Mouse (Mus musculus): ENCODE measurements around the gene Gast. TPM values are rescaled to one million over a fixed set of nuclear protein-coding genes. Genes with fewer than 3 reads are reported as not detected.

Gene Gast
- 0.77 and 0.80 TPM in 2 replicates for polyA plus RNA-seq (2015; fragmentation: Nextera tagmentation; extraction: Ambion mirVana)

- Histone ChIP-seq H3K36me3 (ENCODE audit: control insufficient read depth, insufficient read depth, low read length) (no peaks in the 10 kb centered on the region), H3K4me3 (ENCODE audit: low read length) (no peak within 1 kb of the TSS), H3K27ac (ENCODE audit: low read length) (no peak within 1 kb of the TSS), H3K4me2 (ENCODE audit: low read depth, low read length) (no peak within 1 kb of the TSS), H3K9me3 (ENCODE audit: control insufficient read depth, low read length) (no peaks in the 10 kb centered on the region), H3K4me1 (ENCODE audit: control insufficient read depth, insufficient read depth, low read length) (peaks cover 3% of the 10 kb centered on the region; the same call in 1 of the 2 replicates), H3K27me3 (replicated peaks; ENCODE audit: control insufficient read depth, insufficient read depth, low read length) (no peaks in the 10 kb centered on the region), H3K9ac (ENCODE audit: low read depth, low read length) (no peak within 1 kb of the TSS)
- 79% methylated on average over 6 of the region's 6 CpGs for WGBS
- no peak for ATAC-seq
These were observed at the start of gene Gast for GRCm38 (mm10) chr11:100333944-100334457. Gast (plus strand) TSS chr11:100334407.

- H3K36me3 ChIP-seq (ENCODE audit: control insufficient read depth, insufficient read depth, low read length) = no peaks in the 10 kb centered on the region
- H3K9ac ChIP-seq (ENCODE audit: low read depth, low read length) = peak overlapping the region; percentile 49; the same call in 1 of the 2 replicates
- H3K4me2 ChIP-seq (ENCODE audit: low read depth, low read length) = no peak overlapping the region
- peak; percentile 12; the same call in 1 of the 2 replicates for ATAC-seq
- H3K27ac ChIP-seq (ENCODE audit: low read length) = no peak overlapping the region
- H3K27me3 ChIP-seq (replicated peaks; ENCODE audit: control insufficient read depth, insufficient read depth, low read length) = no peaks in the 10 kb centered on the region
- no peak overlapping the region for H3K4me3 ChIP-seq (ENCODE audit: low read length)
- WGBS = 69% methylated on average over 4 of the region's 4 CpGs
- H3K9me3 ChIP-seq (ENCODE audit: control insufficient read depth, low read length) = no peaks in the 10 kb centered on the region
- H3K4me1 ChIP-seq (ENCODE audit: control insufficient read depth, insufficient read depth, low read length) = peaks cover 34% of the 10 kb centered on the region
These were observed 49.2 kb upstream of the Gast start for GRCm38 (mm10) chr11:100284988-100285387.

- H3K9ac ChIP-seq (ENCODE audit: low read depth, low read length) = peak overlapping the region; percentile 51
These were observed 47.2 kb upstream of the Gast start for GRCm38 (mm10) chr11:100287024-100287423.

GRCm38 (mm10) chr11:100288942-100289341 lies 45.3 kb upstream of the Gast start:
- H3K27me3 ChIP-seq (replicated peaks; ENCODE audit: control insufficient read depth, insufficient read depth, low read length) = no peaks in the 10 kb centered on the region
- peaks cover 40% of the 10 kb centered on the region for H3K4me1 ChIP-seq (ENCODE audit: control insufficient read depth, insufficient read depth, low read length)
- ATAC-seq = peak; percentile 80
- no peaks in the 10 kb centered on the region for H3K36me3 ChIP-seq (ENCODE audit: control insufficient read depth, insufficient read depth, low read length)
- peak overlapping the region; percentile 52; the same call in 1 of the 2 replicates for H3K9ac ChIP-seq (ENCODE audit: low read depth, low read length)
- peak overlapping the region; percentile 81 for H3K27ac ChIP-seq (ENCODE audit: low read length)
- H3K9me3 ChIP-seq (ENCODE audit: control insufficient read depth, low read length) = no peaks in the 10 kb centered on the region
- WGBS = 54% methylated on average over 6 of the region's 6 CpGs
- no peak overlapping the region for H3K4me3 ChIP-seq (ENCODE audit: low read length)
- H3K4me2 ChIP-seq (ENCODE audit: low read depth, low read length) = peak overlapping the region; percentile 25; the same call in 1 of the 2 replicates

More at GRCm38 (mm10) chr11:100287024-100287423, 47.2 kb upstream of the Gast start:
- Histone ChIP-seq H3K27ac (ENCODE audit: low read length) (peak overlapping the region; percentile 92), H3K4me2 (ENCODE audit: low read depth, low read length) (no peak overlapping the region), H3K4me3 (ENCODE audit: low read length) (no peak overlapping the region), H3K9me3 (ENCODE audit: control insufficient read depth, low read length) (no peaks in the 10 kb centered on the region), H3K27me3 (replicated peaks; ENCODE audit: control insufficient read depth, insufficient read depth, low read length) (no peaks in the 10 kb centered on the region), H3K4me1 (ENCODE audit: control insufficient read depth, insufficient read depth, low read length) (peaks cover 40% of the 10 kb centered on the region), H3K36me3 (ENCODE audit: control insufficient read depth, insufficient read depth, low read length) (no peaks in the 10 kb centered on the region)
- WGBS = 30% methylated on average over 10 of the region's 10 CpGs
- ATAC-seq = peak; percentile 91

GRCm38 (mm10) chr11:100290235-100290634 lies 44.0 kb upstream of the Gast start:
- Histone ChIP-seq H3K27me3 (replicated peaks; ENCODE audit: control insufficient read depth, insufficient read depth, low read length) (no peaks in the 10 kb centered on the region), H3K36me3 (ENCODE audit: control insufficient read depth, insufficient read depth, low read length) (no peaks in the 10 kb centered on the region), H3K9me3 (ENCODE audit: control insufficient read depth, low read length) (no peaks in the 10 kb centered on the region), H3K9ac (ENCODE audit: low read depth, low read length) (peak overlapping the region; percentile 37; the same call in 1 of the 2 replicates), H3K4me1 (ENCODE audit: control insufficient read depth, insufficient read depth, low read length) (peaks cover 32% of the 10 kb centered on the region), H3K27ac (ENCODE audit: low read length) (peak overlapping the region; percentile 57), H3K4me2 (ENCODE audit: low read depth, low read length) (no peak overlapping the region), H3K4me3 (ENCODE audit: low read length) (no peak overlapping the region)
- no peak for ATAC-seq
- WGBS = 38% methylated on average over 5 of the region's 5 CpGs

GRCm38 (mm10) chr11:100292884-100293283 lies 41.3 kb upstream of the Gast start:
- 66% methylated on average over 6 of the region's 6 CpGs for WGBS
- H3K9me3 ChIP-seq (ENCODE audit: control insufficient read depth, low read length) = no peaks in the 10 kb centered on the region
- H3K36me3 ChIP-seq (ENCODE audit: control insufficient read depth, insufficient read depth, low read length) = no peaks in the 10 kb centered on the region
- H3K4me2 ChIP-seq (ENCODE audit: low read depth, low read length) = no peak overlapping the region
- H3K27me3 ChIP-seq (replicated peaks; ENCODE audit: control insufficient read depth, insufficient read depth, low read length) = no peaks in the 10 kb centered on the region
- no peak overlapping the region for H3K9ac ChIP-seq (ENCODE audit: low read depth, low read length)
- H3K4me3 ChIP-seq (ENCODE audit: low read length) = no peak overlapping the region
- H3K4me1 ChIP-seq (ENCODE audit: control insufficient read depth, insufficient read depth, low read length) = peaks cover 26% of the 10 kb centered on the region
- H3K27ac ChIP-seq (ENCODE audit: low read length) = no peak overlapping the region
- no peak for ATAC-seq

- 3% methylated on average over 10 of the region's 10 CpGs for WGBS
- 0 out of 2 replicates have a peak overlapping the region, but pooled peaks have one; percentile 24 for H3K9ac ChIP-seq (ENCODE audit: low read depth, low read length)
- H3K27me3 ChIP-seq (replicated peaks; ENCODE audit: control insufficient read depth, insufficient read depth, low read length) = no peaks in the 10 kb centered on the region
- H3K9me3 ChIP-seq (ENCODE audit: control insufficient read depth, low read length) = no peaks in the 10 kb centered on the region
- H3K36me3 ChIP-seq (ENCODE audit: control insufficient read depth, insufficient read depth, low read length) = no peaks in the 10 kb centered on the region
- no peak overlapping the region for H3K4me2 ChIP-seq (ENCODE audit: low read depth, low read length)
- H3K4me1 ChIP-seq (ENCODE audit: control insufficient read depth, insufficient read depth, low read length) = peaks cover 13% of the 10 kb centered on the region
- ATAC-seq = peak; percentile 59
- H3K4me3 ChIP-seq (ENCODE audit: low read length) = no peak overlapping the region
- no peak overlapping the region for H3K27ac ChIP-seq (ENCODE audit: low read length)
These were observed 38.9 kb upstream of the Gast start for GRCm38 (mm10) chr11:100295308-100295707.

- no peaks in the 10 kb centered on the region for H3K36me3 ChIP-seq (ENCODE audit: control insufficient read depth, insufficient read depth, low read length)
- no peak overlapping the region for H3K4me3 ChIP-seq (ENCODE audit: low read length)
- H3K9ac ChIP-seq (ENCODE audit: low read depth, low read length) = no peak overlapping the region
- H3K4me1 ChIP-seq (ENCODE audit: control insufficient read depth, insufficient read depth, low read length) = 0 out of 2 replicates have a peak, but pooled peaks cover 9% of the 10 kb centered on the region
- H3K27me3 ChIP-seq (replicated peaks; ENCODE audit: control insufficient read depth, insufficient read depth, low read length) = no peaks in the 10 kb centered on the region
- 40% methylated on average over 5 of the region's 5 CpGs for WGBS
- no peaks in the 10 kb centered on the region for H3K9me3 ChIP-seq (ENCODE audit: control insufficient read depth, low read length)
- no peak for ATAC-seq
- no peak overlapping the region for H3K27ac ChIP-seq (ENCODE audit: low read length)
- peak overlapping the region; percentile 41; the same call in 1 of the 2 replicates for H3K4me2 ChIP-seq (ENCODE audit: low read depth, low read length)
These were observed 36.4 kb upstream of the Gast start for GRCm38 (mm10) chr11:100297801-100298200.

- Histone ChIP-seq H3K9ac (ENCODE audit: low read depth, low read length) (no peak overlapping the region), H3K4me3 (ENCODE audit: low read length) (0 out of 2 replicates have a peak overlapping the region, but pooled peaks have one; percentile 6), H3K27me3 (replicated peaks; ENCODE audit: control insufficient read depth, insufficient read depth, low read length) (no peaks in the 10 kb centered on the region), H3K27ac (ENCODE audit: low read length) (no peak overlapping the region), H3K36me3 (ENCODE audit: control insufficient read depth, insufficient read depth, low read length) (no peaks in the 10 kb centered on the region), H3K4me1 (ENCODE audit: control insufficient read depth, insufficient read depth, low read length) (0 out of 2 replicates have a peak, but pooled peaks cover 9% of the 10 kb centered on the region), H3K9me3 (ENCODE audit: control insufficient read depth, low read length) (no peaks in the 10 kb centered on the region), H3K4me2 (ENCODE audit: low read depth, low read length) (peak overlapping the region; percentile 41; the same call in 1 of the 2 replicates)
- peak; percentile 52; the same call in 1 of the 2 replicates for ATAC-seq
- 18% methylated on average over 18 of the region's 18 CpGs for WGBS
These were observed 35.8 kb upstream of the Gast start for GRCm38 (mm10) chr11:100298274-100299036.

Data from intestine, embryonic 16.5 days (tissue).